Mouse (Mus musculus) liver, embryonic 11.5 days (tissue): Measurements from ENCODE around the gene Dppa3. TPM values are rescaled to one million over a fixed set of nuclear protein-coding genes. Genes with fewer than 3 reads are reported as not detected.

Source experiments
- ATAC-seq: fragments of 200-750 bp; cut with Nextera tagmentation; replicated peaks from 2 replicates; pipeline ENCODE4 v1.8.0; 2017; ENCODE audit warnings: moderate number of reproducible peaks, mild to moderate bottlenecking, moderate TSS enrichment, moderate library complexity; ENCODE audit not compliant: low FRiP score
- DNase-seq: peaks from one replicate; pipeline ENCODE4 v3.0.0-alpha.2; 2017; ENCODE audit warnings: low spot score
- H3K27ac ChIP-seq: fragments of 300-500 bp; sonication (generic); 2 replicates; pipeline ENCODE4 v1.5.1; 2014; ENCODE audit warnings: mild to moderate bottlenecking, low read depth, low read length, control low read depth
- H3K27me3 ChIP-seq: fragments of 300-500 bp; sonication (generic); replicated peaks from 2 replicates; pipeline ENCODE4 v1.6.1; 2014; ENCODE audit warnings: low read length, mixed read lengths; ENCODE audit not compliant: control insufficient read depth, insufficient read depth
- H3K36me3 ChIP-seq: fragments of 300-500 bp; sonication (generic); 2 replicates; pipeline ENCODE4 v1.6.1; 2014; ENCODE audit warnings: mild to moderate bottlenecking, low read length, moderate library complexity, mixed read lengths; ENCODE audit not compliant: control insufficient read depth, insufficient read depth
- H3K4me1 ChIP-seq: fragments of 300-500 bp; sonication (generic); replicated peaks from 2 replicates; pipeline ENCODE4 v1.6.1; 2014; ENCODE audit warnings: low read length, mixed read lengths; ENCODE audit not compliant: control insufficient read depth, insufficient read depth
- H3K4me2 ChIP-seq: fragments of 300-500 bp; sonication (generic); 2 replicates; pipeline ENCODE4 v1.6.1; 2014; ENCODE audit warnings: mild to moderate bottlenecking, control low read depth, moderate library complexity
- H3K4me3 ChIP-seq: fragments of 300-500 bp; sonication (generic); 2 replicates; pipeline ENCODE4 v1.5.1; 2014; ENCODE audit warnings: low read depth, low read length, control low read depth
- H3K9ac ChIP-seq: fragments of 300-500 bp; sonication (generic); 2 replicates; pipeline ENCODE4 v1.6.1; 2014; ENCODE audit warnings: low read depth, low read length, control low read depth
- H3K9me3 ChIP-seq: fragments of 300-500 bp; sonication (generic); 2 replicates; pipeline ENCODE4 v1.6.1; 2016; ENCODE audit warnings: low read length, inconsistent platforms, mixed read lengths; ENCODE audit not compliant: control insufficient read depth
- WGBS: fragments of 180-500 bp; shearing (Covaris S2); extraction: QIAGEN DNeasy Blood & Tissue Kit; methylation state at CpG from one replicate; pipeline ENCODE4 v1.1.7; 2014; 5-methylcytosine and 5-hydroxymethylcytosine counted together
- polyA plus RNA-seq: library from polyadenylated mRNA; unstranded; fragments of >200 nt; fragmentation: Nextera tagmentation; extraction: Ambion mirVana; gene quantifications from 2 replicates; pipeline ENCODE4 v1.2.1, GENCODE M21; 2014

Gene Dppa3
- polyA plus RNA-seq, 1 experiment from 2014 or later: not detected

- H3K27ac ChIP-seq: no peak overlapping the region
- H3K36me3 ChIP-seq: no peaks in the 10 kb centered on the region
- H3K4me2 ChIP-seq: no peak overlapping the region
- H3K4me3 ChIP-seq: no peak overlapping the region
- no peaks in the 10 kb centered on the region for H3K9me3 ChIP-seq
- H3K9ac ChIP-seq: no peak overlapping the region
- no peak for ATAC-seq
- WGBS: 87% methylated on average over 9 of the region's 9 CpGs
- H3K27me3 ChIP-seq: no peaks in the 10 kb centered on the region
- no peaks in the 10 kb centered on the region for H3K4me1 ChIP-seq
- no peak for DNase-seq
Observed at GRCm38 (mm10) chr6:122599054-122599737, 27.0 kb upstream of the Dppa3 start.

DNA sequence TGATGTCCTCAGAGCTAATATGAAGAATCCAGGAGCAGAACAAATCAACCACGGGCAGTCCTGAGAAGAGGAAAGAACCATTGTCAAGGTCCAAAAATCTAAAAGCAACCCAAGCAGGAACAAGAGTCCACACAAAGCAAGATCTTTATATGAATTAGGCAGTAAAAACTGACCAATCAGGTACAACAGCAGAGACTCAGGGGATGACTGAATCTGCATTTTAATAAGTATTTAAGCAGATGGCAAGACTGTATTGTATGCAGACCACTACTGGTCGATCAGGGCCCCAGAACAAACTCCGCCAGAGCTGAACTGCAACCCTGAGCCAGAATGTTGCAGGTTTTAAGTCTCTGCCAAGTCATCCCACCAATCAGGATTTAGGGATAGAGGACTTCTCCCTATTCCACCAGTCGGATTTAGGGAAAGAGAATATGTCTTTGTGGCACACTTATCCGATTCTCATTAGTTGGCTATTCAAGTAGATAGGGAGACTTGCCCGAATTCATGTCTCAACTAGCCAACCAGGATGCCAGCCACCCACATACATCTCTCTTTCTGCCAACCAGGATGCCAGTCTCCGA, 26.1 kb upstream of the Dppa3 start:
- DNase-seq (no peak), ATAC-seq (no peak)
- Histone ChIP-seq H3K27ac (no peak overlapping the region), H3K4me1 (no peaks in the 10 kb centered on the region), H3K9me3 (no peaks in the 10 kb centered on the region), H3K4me3 (no peak overlapping the region), H3K4me2 (no peak overlapping the region), H3K9ac (no peak overlapping the region), H3K36me3 (no peaks in the 10 kb centered on the region), H3K27me3 (no peaks in the 10 kb centered on the region)
- 84% methylated on average over 7 of the region's 7 CpGs for whole genome bisulfite sequencing

DNA sequence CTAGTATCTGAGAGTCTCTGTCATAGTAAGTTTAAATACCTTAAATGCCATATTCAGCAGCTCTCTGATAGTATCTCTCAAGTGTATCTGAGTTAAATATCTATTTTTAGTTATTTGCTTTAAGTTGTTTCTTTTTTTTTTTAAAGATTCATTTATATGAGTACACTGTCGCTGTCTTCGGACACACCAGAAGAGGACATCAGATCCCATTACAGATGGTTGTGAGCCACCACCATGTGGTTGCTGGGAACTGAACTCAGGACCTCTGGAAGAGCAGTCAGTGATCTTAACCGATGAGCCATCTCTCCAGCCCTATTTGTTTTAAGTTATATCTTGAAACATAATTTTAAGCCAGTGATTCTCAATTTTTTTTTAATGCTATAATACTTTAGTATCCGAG, 25.2 kb upstream of the Dppa3 start:
- Histone ChIP-seq H3K4me3 (no peak overlapping the region), H3K27ac (no peak overlapping the region), H3K27me3 (no peaks in the 10 kb centered on the region), H3K36me3 (no peaks in the 10 kb centered on the region), H3K9ac (no peak overlapping the region), H3K4me1 (no peaks in the 10 kb centered on the region), H3K4me2 (no peak overlapping the region), H3K9me3 (no peaks in the 10 kb centered on the region)
- 85% methylated on average over 4 of the region's 4 CpGs for WGBS
- no peak for ATAC-seq
- DNase-seq: no peak

- Histone ChIP-seq H3K36me3 (no peaks in the 10 kb centered on the region), H3K4me3 (peak overlapping the region; percentile 59), H3K4me2 (peak overlapping the region; percentile 81), H3K9me3 (no peaks in the 10 kb centered on the region), H3K4me1 (no peaks in the 10 kb centered on the region), H3K9ac (peak overlapping the region; percentile 68; the same call in 1 of the 2 replicates), H3K27me3 (no peaks in the 10 kb centered on the region), H3K27ac (peak overlapping the region; percentile 60; the same call in 1 of the 2 replicates)
- ATAC-seq (no peak), DNase-seq (no peak)
- 78% methylated on average over 3 of the region's 3 CpGs for WGBS
Observed at GRCm38 (mm10) chr6:122601615-122602014, 24.6 kb upstream of the Dppa3 start.

- Histone ChIP-seq H3K9me3 (no peaks in the 10 kb centered on the region), H3K4me1 (no peaks in the 10 kb centered on the region), H3K4me2 (peak within 1 kb of the TSS; percentile 81), H3K27me3 (no peaks in the 10 kb centered on the region), H3K4me3 (peak within 1 kb of the TSS; percentile 59), H3K9ac (peak within 1 kb of the TSS; percentile 68), H3K27ac (peak within 1 kb of the TSS; percentile 60), H3K36me3 (no peaks in the 10 kb centered on the region)
- DNase-seq (peak; percentile 68), ATAC-seq (peak; percentile 90)
- 4% methylated on average over 22 of the region's 22 CpGs for WGBS
Observed at GRCm38 (mm10) chr6:122602242-122602991, 23.8 kb upstream of the Dppa3 start, which contains the start of gene Apobec1. Gene Apobec1 (minus strand): TSS chr6:122602444.

DNA sequence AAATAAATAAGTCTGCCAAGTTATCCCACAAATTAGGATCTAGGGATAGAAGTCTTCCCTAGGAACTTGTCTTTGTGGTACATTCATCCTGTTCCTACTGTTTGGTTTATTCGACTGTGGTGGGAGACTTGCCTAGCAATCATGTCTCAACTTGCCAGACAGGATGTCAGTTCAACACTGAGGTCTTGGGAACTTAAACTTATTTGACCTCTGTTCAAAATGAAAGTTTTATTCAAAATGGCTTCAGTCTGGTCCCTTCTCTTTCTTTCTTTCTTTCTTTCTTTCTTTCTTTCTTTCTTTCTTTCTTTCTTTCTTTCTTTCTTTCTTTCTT, 23.3 kb upstream of the Dppa3 start:
- WGBS: 8% methylated on average over 1 of the region's 1 CpGs
- H3K27me3 ChIP-seq: no peaks in the 10 kb centered on the region
- peak overlapping the region; percentile 68; the same call in 1 of the 2 replicates for H3K9ac ChIP-seq
- H3K4me2 ChIP-seq: peak overlapping the region; percentile 81
- no peak for ATAC-seq
- H3K27ac ChIP-seq: peak overlapping the region; percentile 58; the same call in 1 of the 2 replicates
- no peaks in the 10 kb centered on the region for H3K4me1 ChIP-seq
- peak overlapping the region; percentile 59 for H3K4me3 ChIP-seq
- no peak for DNase-seq
- no peaks in the 10 kb centered on the region for H3K9me3 ChIP-seq
- no peaks in the 10 kb centered on the region for H3K36me3 ChIP-seq

- no peak overlapping the region for H3K4me3 ChIP-seq
- H3K27me3 ChIP-seq: no peaks in the 10 kb centered on the region
- H3K36me3 ChIP-seq: no peaks in the 10 kb centered on the region
- DNase-seq: no peak
- no peak overlapping the region for H3K27ac ChIP-seq
- H3K9ac ChIP-seq: no peak overlapping the region
- H3K4me2 ChIP-seq: no peak overlapping the region
- H3K4me1 ChIP-seq: peaks cover 3% of the 10 kb centered on the region; the same call in 1 of the 2 replicates
- H3K9me3 ChIP-seq: no peaks in the 10 kb centered on the region
- ATAC-seq: no peak
Observed at GRCm38 (mm10) chr6:122604260-122604659, 21.9 kb upstream of the Dppa3 start.

DNA sequence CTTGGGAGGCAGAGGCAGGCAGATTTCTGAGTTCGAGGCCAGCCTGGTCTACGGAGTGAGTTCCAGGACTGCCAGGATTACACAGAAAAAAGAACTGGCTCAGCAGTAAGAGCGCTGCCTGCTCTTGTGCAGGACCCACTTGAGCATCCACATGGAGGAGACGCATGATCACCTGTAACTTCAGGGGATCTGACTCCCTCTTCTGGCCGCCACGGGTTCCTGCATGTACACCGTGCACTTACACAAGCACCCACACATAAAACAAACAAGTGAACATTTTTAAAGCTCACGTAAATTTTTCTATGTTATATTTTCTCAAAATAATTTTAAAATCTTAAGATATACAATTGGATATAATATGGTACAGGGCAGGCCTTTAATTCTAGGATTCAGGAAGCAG, 20.7 kb upstream of the Dppa3 start:
- DNase-seq (no peak), ATAC-seq (no peak)
- no peaks in the 10 kb centered on the region for H3K27me3 ChIP-seq
- H3K4me1 ChIP-seq: peaks cover 6% of the 10 kb centered on the region
- no peak overlapping the region for H3K4me3 ChIP-seq
- H3K9me3 ChIP-seq: no peaks in the 10 kb centered on the region
- H3K27ac ChIP-seq: no peak overlapping the region
- no peak overlapping the region for H3K4me2 ChIP-seq
- no peak overlapping the region for H3K9ac ChIP-seq
- no peaks in the 10 kb centered on the region for H3K36me3 ChIP-seq
- WGBS: 80% methylated on average over 8 of the region's 8 CpGs
